Mouse (Mus musculus): ENCODE measurements at regions not wholly inside any gene's neighbourhood (a gene's known extent, or its start where the extent isn't known, plus 50 kb on each side); places are given as distances from the start of the nearest gene placed in this dataset.
"Not testable (repeated sequence)": the region's sequence is repeated elsewhere in the genome, so short reads cannot be mapped to it uniquely, and the experiment has no call there.

DNA sequence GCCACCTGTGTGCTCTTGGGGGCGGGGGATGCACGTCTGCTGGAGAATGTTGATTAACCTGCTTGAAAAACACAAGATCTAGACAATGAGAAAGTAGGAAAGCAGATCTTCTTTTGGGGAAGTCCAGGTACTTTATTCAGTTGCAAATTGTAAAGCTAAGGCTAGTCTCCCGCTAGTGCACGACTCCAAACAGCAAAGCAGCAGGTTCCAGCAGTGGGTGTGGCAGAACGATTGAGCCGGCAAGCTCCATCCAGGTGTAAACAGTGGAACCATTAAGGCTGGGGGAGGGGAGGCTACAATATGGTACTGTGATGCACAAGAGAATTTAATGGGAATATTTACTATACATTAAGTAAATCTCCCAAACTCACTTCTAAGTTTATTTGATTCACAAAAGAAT lies 448.6 kb upstream of the Cobl start:
- not testable (repeated sequence) for DNase-seq (ENCODE audit: extremely low spot score in 1 of 2, low spot score in 1 of 2)

DNA sequence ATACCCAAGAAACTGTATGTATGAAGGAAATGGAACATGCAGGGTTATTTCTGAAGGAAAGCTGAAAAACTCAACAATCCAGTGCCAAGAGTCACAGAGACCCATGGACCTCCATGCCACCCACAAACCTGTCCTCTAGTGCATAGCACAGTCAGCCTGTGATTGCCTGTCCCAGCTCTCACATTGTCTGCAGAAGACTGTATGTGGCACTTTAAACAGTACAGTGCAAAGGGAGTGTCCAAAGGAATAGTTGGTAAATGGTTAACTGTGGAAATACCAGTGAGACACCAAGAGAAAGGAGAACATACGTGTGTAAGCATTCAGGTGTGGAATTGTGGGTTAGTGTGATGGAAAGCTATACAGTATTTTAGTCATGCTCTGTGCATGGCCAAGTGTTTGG lies 409.0 kb upstream of the Cobl start:
- DNase-seq (ENCODE audit: extremely low spot score in 1 of 2, low spot score in 1 of 2): no peak

DNA sequence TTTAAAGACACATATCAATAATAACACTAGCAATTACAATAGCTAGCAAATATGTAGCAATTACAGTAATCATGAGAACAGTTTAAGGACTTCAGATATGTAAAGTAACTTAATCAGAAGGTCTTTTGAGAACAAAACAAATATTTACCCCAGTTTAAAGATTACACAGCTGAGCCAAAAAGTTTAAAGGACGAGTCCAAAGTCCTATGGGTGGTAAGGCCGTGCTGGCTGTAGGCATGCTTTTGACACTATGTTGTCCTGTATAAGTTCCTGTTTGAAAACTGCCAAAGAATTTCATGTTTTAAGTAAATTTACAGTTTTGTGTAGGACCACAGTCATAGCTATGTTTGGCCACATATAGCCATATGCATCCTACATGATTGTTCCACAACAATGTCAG lies 408.0 kb upstream of the Cobl start:
- DNase-seq (ENCODE audit: extremely low spot score in 1 of 2, low spot score in 1 of 2): no peak

- no peak for DNase-seq (ENCODE audit: extremely low spot score in 1 of 2, low spot score in 1 of 2)
Measured at GRCm38 (mm10) chr11:12872399-12872798, 407.6 kb upstream of the Cobl start.

- no peak for DNase-seq (ENCODE audit: extremely low spot score in 1 of 2, low spot score in 1 of 2)
Measured at GRCm38 (mm10) chr11:12867541-12867940, 402.8 kb upstream of the Cobl start.

DNA sequence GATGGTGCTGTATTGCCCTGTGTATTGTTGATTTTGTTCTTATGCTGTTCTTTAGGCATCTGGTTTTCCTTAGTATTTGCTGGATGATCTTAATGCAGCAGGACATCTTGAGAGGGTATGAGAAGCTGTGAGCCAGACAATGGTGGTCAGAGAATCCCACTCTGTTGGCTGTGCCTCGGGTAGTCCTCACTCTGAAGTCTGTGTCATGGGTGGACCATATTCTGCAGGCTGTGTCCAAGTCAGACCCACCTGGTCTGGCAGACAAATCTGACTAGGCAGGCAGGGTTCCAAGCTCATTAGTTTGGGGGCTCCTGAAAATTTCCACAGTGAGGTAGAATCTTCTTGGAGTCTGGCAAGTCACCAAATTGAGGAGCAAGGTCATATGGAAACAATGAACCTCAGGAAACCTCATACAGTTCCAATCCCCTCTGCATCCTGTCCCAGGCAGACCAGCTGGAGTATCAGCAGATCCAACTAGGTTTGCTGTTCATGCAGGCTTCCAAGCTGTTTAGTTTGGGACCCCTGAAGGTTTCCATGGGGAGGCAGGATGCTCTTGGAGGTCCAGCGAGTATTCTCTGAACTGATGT lies 400.4 kb upstream of the Cobl start:
- no peak for DNase-seq (ENCODE audit: extremely low spot score in 1 of 2, low spot score in 1 of 2)

DNA sequence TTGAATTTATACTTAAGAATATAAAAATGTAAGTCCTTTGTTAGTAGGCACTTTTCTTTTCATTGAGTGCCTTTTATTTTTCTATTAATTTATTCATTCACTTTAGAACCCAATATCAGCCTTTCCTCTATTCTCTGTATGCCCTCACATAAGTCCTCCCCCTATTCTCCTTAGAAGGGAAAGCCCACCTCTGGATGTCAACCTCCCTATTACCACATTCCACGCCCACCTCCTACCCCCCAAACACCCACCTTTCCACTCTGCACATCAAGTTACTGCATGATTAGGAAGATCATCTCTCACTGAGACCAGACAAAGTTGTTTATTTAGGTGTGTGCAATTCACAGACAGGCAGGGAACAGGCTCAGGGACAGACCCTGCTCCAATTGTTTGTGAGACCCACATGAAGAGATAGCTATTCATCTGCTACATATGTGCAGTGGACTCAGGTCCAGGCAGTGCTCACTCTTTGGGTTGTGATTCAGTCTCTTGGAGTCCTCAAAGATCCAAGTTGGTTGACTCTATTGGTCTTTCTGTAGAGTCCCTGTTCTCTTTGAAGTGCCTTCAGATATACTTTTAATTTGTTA lies 394.7 kb upstream of the Cobl start:
- no peak for DNase-seq (ENCODE audit: extremely low spot score in 1 of 2, low spot score in 1 of 2)

GRCm38 (mm10) chr11:12858274-12858884 lies 393.6 kb upstream of the Cobl start:
- DNase-seq (ENCODE audit: extremely low spot score in 1 of 2, low spot score in 1 of 2): no peak

- no peak for DNase-seq (ENCODE audit: extremely low spot score in 1 of 2, low spot score in 1 of 2)
Measured at GRCm38 (mm10) chr11:12857358-12858199, 392.8 kb upstream of the Cobl start.

GRCm38 (mm10) chr11:12847793-12848192 lies 383.0 kb upstream of the Cobl start:
- no peak for DNase-seq (ENCODE audit: extremely low spot score in 1 of 2, low spot score in 1 of 2)

DNA sequence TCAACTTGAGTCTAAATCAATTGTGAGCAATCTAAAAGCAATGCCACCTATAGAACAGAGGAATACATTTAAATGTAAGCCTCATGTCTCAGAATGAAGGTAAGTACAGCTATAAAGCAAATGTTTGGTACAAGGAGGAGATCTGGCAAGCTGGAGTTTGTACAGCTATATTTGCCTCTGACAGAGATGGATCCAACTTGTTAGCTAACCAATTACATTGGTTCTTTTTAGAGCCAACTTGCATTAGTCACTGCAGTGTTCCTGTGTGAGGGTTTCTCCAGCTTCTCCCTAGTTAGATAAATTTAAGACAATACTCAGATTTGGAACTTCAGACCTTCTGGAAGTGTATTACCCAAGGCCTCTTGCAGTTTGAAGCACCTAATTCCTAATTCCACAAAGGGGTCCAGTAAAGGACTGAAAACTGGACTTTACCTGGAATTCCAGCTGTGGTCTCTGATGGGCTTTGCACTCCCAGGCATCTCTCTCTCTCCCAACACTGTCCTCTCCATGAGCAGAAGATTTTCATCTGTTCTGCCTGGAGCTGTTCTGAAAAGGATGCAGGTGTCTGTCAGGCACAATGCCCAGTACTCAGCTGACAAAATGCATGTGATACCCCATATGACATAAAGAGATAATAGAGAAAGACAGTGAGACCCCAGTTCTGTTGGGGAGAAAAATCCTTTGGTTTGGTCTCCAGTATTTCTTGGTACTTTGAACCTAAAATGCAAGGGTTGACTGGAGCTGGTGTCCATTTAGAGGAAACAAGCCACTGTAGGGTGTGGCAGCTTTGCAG lies 379.1 kb upstream of the Cobl start:
- no peak for DNase-seq (ENCODE audit: extremely low spot score in 1 of 2, low spot score in 1 of 2)

- DNase-seq (ENCODE audit: extremely low spot score in 1 of 2, low spot score in 1 of 2): no peak
Measured at GRCm38 (mm10) chr11:12841393-12841792, 376.6 kb upstream of the Cobl start.

GRCm38 (mm10) chr11:12837920-12838319 lies 373.2 kb upstream of the Cobl start:
- no peak for DNase-seq (ENCODE audit: extremely low spot score in 1 of 2, low spot score in 1 of 2)

DNA sequence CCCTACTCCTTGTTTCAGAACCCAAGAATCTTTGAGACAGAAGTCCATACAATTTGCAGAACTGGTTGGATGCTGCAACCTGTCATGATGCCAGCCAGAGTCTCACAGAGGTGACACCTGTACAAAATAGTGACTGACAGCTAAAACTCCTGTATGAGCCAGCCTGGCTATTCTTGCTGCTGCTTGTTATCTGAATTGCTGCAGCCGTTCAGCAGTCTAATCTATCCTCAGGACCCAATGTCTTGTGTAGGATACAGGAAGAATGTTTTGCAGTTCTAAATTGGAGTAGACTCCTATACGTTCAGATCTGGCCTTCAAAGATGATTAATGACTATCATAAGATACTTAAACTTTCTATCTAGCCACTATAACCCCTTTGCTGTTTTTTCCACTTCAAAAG lies 372.6 kb upstream of the Cobl start:
- no peak for DNase-seq (ENCODE audit: extremely low spot score in 1 of 2, low spot score in 1 of 2)

DNA sequence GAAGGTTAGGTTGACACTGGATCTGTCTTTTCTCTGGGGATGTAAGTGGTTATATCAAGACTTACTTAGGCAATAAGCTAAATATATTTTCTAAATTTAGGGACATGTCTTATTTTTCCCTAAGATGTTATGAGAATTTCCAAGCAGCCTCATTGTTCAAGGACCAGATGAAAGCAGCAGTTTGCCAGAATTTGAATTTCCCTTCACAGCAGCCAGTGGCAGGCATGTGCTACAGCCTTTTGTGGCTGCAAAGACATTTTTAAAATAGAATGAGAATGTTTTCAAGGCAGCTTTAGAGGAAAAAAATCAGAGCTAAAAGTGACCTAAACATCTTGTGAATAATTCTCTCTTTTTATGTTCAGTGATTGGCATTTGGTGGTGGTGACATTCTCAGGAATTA lies 371.6 kb upstream of the Cobl start:
- no peak for DNase-seq (ENCODE audit: extremely low spot score in 1 of 2, low spot score in 1 of 2)

GRCm38 (mm10) chr11:12812021-12812420 lies 347.3 kb upstream of the Cobl start:
- no peak for DNase-seq (ENCODE audit: extremely low spot score in 1 of 2, low spot score in 1 of 2)

- peak; percentile 64 to 78 for DNase-seq (ENCODE audit: extremely low spot score in 1 of 2, low spot score in 1 of 2)
Measured at GRCm38 (mm10) chr11:12810949-12811881, 346.5 kb upstream of the Cobl start.
